Mouse (Mus musculus): ENCODE results near the gene Rhog. TPM values are rescaled to one million over a fixed set of nuclear protein-coding genes. Genes with fewer than 3 reads are reported as not detected.

Rhog gene
- polyA plus RNA-seq, 1 experiment from 2014 or later, result 184 TPM

DNA sequence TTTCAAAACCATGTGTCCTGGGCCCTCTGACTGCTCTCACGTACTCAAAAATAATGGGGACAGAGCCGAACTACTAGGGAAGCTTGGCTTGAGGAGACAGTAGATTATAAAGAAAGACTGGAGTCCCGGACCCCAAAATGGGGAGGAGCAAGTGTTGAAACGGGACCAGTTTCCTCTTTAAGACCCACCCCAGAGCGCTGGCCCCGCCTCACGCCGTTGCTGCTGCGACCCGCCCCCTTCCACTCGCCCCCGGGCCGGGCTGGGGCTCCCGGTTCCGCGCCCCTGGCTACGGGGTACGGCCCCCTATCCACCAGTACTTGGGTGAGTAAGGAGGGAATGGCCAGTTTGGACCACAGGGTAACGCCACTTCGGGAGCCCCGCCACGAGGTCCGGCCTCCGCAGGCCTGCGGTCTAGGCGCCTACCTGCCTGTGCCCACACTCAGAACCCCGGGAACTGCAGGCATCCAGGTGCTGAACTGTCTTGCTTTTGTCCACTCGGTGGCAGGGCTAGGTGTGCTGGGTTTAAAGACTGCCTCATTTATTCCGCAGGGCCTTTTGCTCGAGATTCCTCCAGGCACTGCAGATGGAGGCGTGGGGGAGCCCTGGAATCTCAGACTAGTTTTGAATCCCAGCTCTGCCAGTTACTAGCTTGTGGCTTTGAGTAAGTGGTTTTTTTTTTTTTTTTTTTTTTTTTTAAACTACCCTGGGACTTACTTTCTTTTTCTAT lies 32.9 kb downstream of the Rhog start:
- DNase-seq (ENCODE audit: low spot score), result peak; percentile 75

DNA sequence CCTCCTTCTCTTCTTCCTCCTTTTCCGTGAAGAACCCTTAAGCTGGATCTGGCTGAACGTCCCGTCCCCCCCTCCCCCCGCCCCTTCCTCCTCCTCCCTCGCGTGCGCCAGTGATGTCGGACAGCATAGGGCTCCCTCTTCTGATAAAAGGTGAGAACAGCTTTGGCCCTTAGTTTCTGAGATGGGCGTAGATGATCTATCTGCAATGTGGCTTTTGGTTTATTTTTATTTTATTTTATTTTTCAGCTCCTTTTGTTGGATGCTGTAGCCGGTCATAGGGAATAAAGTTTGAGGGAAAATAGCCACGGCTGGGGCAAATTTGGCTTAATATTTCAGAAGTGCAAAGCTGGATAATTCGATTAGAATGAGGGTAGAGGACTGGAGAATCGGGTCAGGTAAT lies 33.5 kb downstream of the Rhog start:
- DNase-seq (ENCODE audit: low spot score), result peak; percentile 44

GRCm38 (mm10) chr7:102221899-102222298 lies 34.0 kb downstream of the Rhog start:
- no peak for DNase-seq (ENCODE audit: low spot score)

GRCm38 (mm10) chr7:102211071-102211470 lies 44.8 kb downstream of the Rhog start:
- DNase-seq (ENCODE audit: low spot score), result no peak

- peak; percentile 97 for DNase-seq (ENCODE audit: low spot score)
These were observed 45.8 kb downstream of the Rhog start, which contains the start of the genes Nup98 and Pgap2 for GRCm38 (mm10) chr7:102209756-102210721. TSS of gene Nup98 (minus strand) at chr7:102210176. TSS of gene Pgap2 (plus strand) at chr7:102210208.

DNA sequence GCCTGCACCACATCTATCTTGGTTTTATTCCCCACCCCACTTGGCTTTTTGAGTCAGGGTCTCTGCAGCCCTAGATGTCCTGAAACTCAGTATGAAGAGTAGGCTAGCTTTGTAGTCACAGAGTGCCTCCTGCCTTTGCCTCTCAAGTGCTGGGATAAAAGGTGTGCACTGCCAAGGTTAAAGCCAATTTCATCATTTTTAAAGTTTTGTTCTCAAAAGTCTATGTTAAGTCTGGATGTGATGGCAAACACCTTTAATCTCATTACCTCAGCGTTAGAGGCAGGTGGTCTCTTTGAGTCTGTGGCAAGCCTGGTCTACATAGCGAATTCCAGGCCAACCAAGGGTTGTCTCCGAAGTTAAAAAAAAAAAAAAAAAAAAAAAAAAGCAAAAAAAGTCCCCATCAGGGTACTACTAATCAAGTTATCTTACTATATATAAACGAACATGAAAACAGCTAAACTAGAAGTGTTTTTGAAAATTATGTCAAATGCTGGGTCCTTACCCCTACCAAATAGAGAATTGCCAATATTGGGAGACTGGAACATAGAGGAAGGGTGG lies 47.0 kb downstream of the Rhog start:
- DNase-seq (ENCODE audit: low spot score), result no peak

GRCm38 (mm10) chr7:102205646-102206045 lies 50.2 kb downstream of the Rhog start:
- DNase-seq (ENCODE audit: low spot score), result no peak

DNA sequence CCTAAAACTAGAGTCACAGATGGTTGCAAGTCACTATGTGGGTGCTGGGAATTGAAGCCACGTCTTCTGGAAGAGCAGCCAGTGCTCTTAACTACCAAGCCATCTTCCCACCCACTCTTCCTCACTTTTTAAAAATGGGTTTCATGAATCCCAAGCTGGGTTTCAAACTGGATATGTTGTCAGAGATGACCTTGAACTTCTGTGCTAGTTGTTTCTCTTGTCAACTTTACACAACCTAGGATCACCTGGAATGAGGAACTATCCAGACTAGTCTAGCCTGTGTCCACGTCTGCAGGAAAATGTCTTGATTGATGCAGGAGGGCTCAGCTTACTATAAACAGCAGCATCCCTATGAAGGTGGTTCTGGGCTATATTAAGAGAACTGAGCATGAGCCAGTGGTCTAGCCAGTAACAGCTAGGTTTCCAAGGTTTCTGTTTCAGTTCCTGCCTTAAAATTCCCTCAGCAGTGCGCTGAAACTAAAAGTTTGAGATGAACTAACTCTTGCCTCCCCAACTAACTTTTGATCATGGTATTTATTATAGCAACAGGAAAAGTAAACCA lies 51.5 kb downstream of the Rhog start:
- no peak for DNase-seq (ENCODE audit: low spot score)

DNA sequence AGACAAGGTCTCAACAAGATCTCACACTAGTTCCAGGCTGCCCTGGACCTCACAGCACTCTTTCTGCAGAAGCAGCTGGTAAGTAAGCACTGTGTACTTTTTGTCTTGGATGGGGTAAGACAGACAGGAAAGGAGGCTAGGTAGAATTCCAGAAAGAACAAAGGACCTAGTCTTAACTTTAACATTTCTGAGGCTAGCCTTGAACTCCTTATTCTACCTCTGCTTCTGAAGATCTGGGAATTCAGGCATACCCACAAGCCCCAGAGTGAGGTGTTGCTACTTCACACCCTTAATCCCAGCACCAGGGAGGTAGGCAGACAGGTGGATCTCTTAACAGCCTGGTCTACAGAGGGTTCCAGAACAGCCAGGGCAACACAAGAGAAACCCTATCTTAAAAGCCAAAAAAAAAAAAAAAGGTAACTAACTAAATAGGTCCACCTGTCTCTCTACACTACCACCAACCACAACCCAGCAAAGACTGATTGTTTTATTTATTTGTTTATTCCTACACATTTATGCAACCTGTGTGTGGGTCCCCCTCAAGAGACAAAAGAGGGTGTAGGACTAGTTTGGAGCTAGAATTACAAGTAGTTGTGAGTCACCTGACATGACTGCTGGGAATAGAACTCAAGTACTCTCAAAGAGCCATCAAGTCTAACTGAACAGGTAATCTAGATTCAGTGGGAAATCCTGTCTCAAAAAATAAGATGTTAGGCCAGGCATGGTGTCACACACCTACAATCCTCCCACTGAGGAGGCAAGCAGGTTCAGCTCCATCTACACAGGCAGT lies 54.7 kb downstream of the Rhog start:
- no peak for DNase-seq (ENCODE audit: low spot score)

GRCm38 (mm10) chr7:102200576-102200975 lies 55.3 kb downstream of the Rhog start:
- no peak for DNase-seq (ENCODE audit: low spot score)

- DNase-seq (ENCODE audit: low spot score), result peak; percentile 25
These were observed 63.5 kb downstream of the Rhog start for GRCm38 (mm10) chr7:102192356-102192755.

Other genes starting within 250 kb of the Rhog start
- 19.2 and 20.2 TPM in 2 replicates for gene Il18bp, start 237.4 kb downstream of the Rhog start, polyA plus RNA-seq (2015; fragmentation: Nextera tagmentation; extraction: Ambion mirVana)
- gene Rnf121, start 190.6 kb downstream of the Rhog start, polyA plus RNA-seq (2015; fragmentation: Nextera tagmentation; extraction: Ambion mirVana), result 18.6 and 19.2 TPM in 2 replicates
- 21.1 and 25.4 TPM in 2 replicates for gene Xndc1, start 190.5 kb downstream of the Rhog start, polyA plus RNA-seq (2015; fragmentation: Nextera tagmentation; extraction: Ambion mirVana)
- gene Xntrpc, start 190.3 kb downstream of the Rhog start, polyA plus RNA-seq (2015; fragmentation: Nextera tagmentation; extraction: Ambion mirVana), result 0.74 and 0.96 TPM in 2 replicates
- not detected in 2 replicates for gene Trpc2, start 172.9 kb downstream of the Rhog start, polyA plus RNA-seq (2015; fragmentation: Nextera tagmentation; extraction: Ambion mirVana)
- gene Art1, start 154.3 kb downstream of the Rhog start, polyA plus RNA-seq (2015; fragmentation: Nextera tagmentation; extraction: Ambion mirVana), result 23.4 and 24.1 TPM in 2 replicates
- 15.8 and 24.3 TPM in 2 replicates for gene Art5, start 146.6 kb downstream of the Rhog start, polyA plus RNA-seq (2015; fragmentation: Nextera tagmentation; extraction: Ambion mirVana)
- gene Chrna10, start 139.2 kb downstream of the Rhog start, polyA plus RNA-seq (2015; fragmentation: Nextera tagmentation; extraction: Ambion mirVana), result 0.13 and 0.23 TPM in 2 replicates
- 21.1 and 24.3 TPM in 2 replicates for gene Nup98, start 45.9 kb downstream of the Rhog start, polyA plus RNA-seq (2015; fragmentation: Nextera tagmentation; extraction: Ambion mirVana)
- gene Pgap2, start 45.8 kb downstream of the Rhog start, polyA plus RNA-seq (2015; fragmentation: Nextera tagmentation; extraction: Ambion mirVana), result 54.3 and 59.6 TPM in 2 replicates
- 37.5 and 42.1 TPM in 2 replicates for gene Stim1, start 11.8 kb upstream of the Rhog start, polyA plus RNA-seq (2015; fragmentation: Nextera tagmentation; extraction: Ambion mirVana)
- gene Rrm1, start 185.6 kb upstream of the Rhog start, polyA plus RNA-seq (2015; fragmentation: Nextera tagmentation; extraction: Ambion mirVana), result 143 and 151 TPM in 2 replicates
- gene Olfr543, start 225.6 kb upstream of the Rhog start, polyA plus RNA-seq (2015; fragmentation: Nextera tagmentation; extraction: Ambion mirVana), result 0.14 and 0.34 TPM in 2 replicates
- gene Olfr544, start 232.3 kb upstream of the Rhog start, polyA plus RNA-seq (2015; fragmentation: Nextera tagmentation; extraction: Ambion mirVana), result 0.05 TPM in 1 of 2 replicates, not detected in the other
- gene Olfr545, start 243.5 kb upstream of the Rhog start, polyA plus RNA-seq (2015; fragmentation: Nextera tagmentation; extraction: Ambion mirVana), result 0.08 TPM in 1 of 2 replicates, not detected in the other

Measured in thymus, postnatal 0 days (tissue).